ENCODE assay signal across 8 mouse cellular contexts in genomic region chr10:21158918-21159443, GRCm38 (mm10). TPM values are rescaled to one million over a fixed set of nuclear protein-coding genes. Genes with fewer than 3 reads are reported as not detected.
DNase-seq lines count a peak whose midpoint lies in the region; ATAC-seq and TF ChIP-seq lines count a peak whose summit lies in the region.

No protein-coding gene starts in this region.

- intact Hi-C loops in gastrocnemius, postnatal 14 days (cut with DNase I; ENCODE audit: low total_unique reads): no loop called here
- intact Hi-C loops in gastrocnemius, postnatal 36 days (cut with DNase I): no loop called here

- peaks cover 2% of the 10 kb centered on the region; the same call in 1 of the 2 replicates for H3K4me1 ChIP-seq in brown adipose tissue, adult 24 weeks (ENCODE audit: control insufficient read depth, insufficient read depth, insufficient read length, low read length)
- peaks cover 8% of the 10 kb centered on the region; the same call in 1 of the 2 replicates for H3K4me1 ChIP-seq in forebrain, embryonic 14.5 days (ENCODE audit: control insufficient read depth, insufficient read depth, low read length)
- H3K4me1 ChIP-seq in lung, postnatal 0 days (ENCODE audit: insufficient read depth, low read depth, low read length): peaks cover 3% of the 10 kb centered on the region; the same call in 1 of the 2 replicates

- H3K9ac ChIP-seq in forebrain, embryonic 14.5 days (ENCODE audit: low read length): peak overlapping the region; percentile 86
- no peak overlapping the region for H3K9ac ChIP-seq in lung, postnatal 0 days (replicated peaks; ENCODE audit: low read depth)

- peaks cover 25% of the 10 kb centered on the region for H3K27me3 ChIP-seq in forebrain, embryonic 14.5 days (replicated peaks; ENCODE audit: control insufficient read depth, insufficient read depth, low read length)
- H3K27me3 ChIP-seq in lung, postnatal 0 days (replicated peaks; ENCODE audit: insufficient read depth, low read length): peaks cover 12% of the 10 kb centered on the region

- DNase-seq in gastrocnemius, postnatal 14 days: peak; percentile 14
- DNase-seq in gastrocnemius, postnatal 36 days: no peak
- DNase-seq in forebrain, embryonic 14.5 days (ENCODE audit: low spot score): peak; percentile 4
- DNase-seq in kidney, adult 9 months: peak; percentile 49
- peak; percentile 85 for DNase-seq in lung, postnatal 0 days (ENCODE audit: low spot score)
- peak; percentile 38 for DNase-seq in ovary, postnatal 14 days (ENCODE audit: low spot score)
- DNase-seq in urinary bladder, postnatal 36 days (ENCODE audit: low spot score in 2 of 2): peak; percentile 39 to 43

- no peak for TF ChIP-seq CTCF in lung, postnatal 0 days (IDR thresholded peaks at IDR 0.05)

- H3K4me3 ChIP-seq in brown adipose tissue, adult 24 weeks (ENCODE audit: insufficient read depth, low read depth, low read length): peak overlapping the region; percentile 58
- H3K4me3 ChIP-seq in forebrain, embryonic 14.5 days (ENCODE audit: low read depth, low read length): peak overlapping the region; percentile 61
- H3K4me3 ChIP-seq in lung, postnatal 0 days (ENCODE audit: low read depth, low read length): peak overlapping the region; percentile 55

- H3K27ac ChIP-seq in brown adipose tissue, adult 24 weeks (replicated peaks; ENCODE audit: low read depth, low read length): no peak overlapping the region
- H3K27ac ChIP-seq in forebrain, embryonic 14.5 days (ENCODE audit: low read depth, low read length): no peak overlapping the region
- H3K27ac ChIP-seq in lung, postnatal 0 days (ENCODE audit: low read length): no peak overlapping the region

- H3K4me2 ChIP-seq in forebrain, embryonic 14.5 days (ENCODE audit: low read length): peak overlapping the region; percentile 99
- peak overlapping the region; percentile 98 for H3K4me2 ChIP-seq in lung, postnatal 0 days (replicated peaks; ENCODE audit: low read depth, low read length)

- 0 out of 2 replicates have a peak, but pooled peaks have one; percentile 11 for ATAC-seq in forebrain, embryonic 14.5 days
- ATAC-seq in lung, postnatal 0 days: peak; percentile 78

- H3K36me3 ChIP-seq in forebrain, embryonic 14.5 days (ENCODE audit: control insufficient read depth, insufficient read depth, low read length): no peaks in the 10 kb centered on the region
- no peaks in the 10 kb centered on the region for H3K36me3 ChIP-seq in lung, postnatal 0 days (ENCODE audit: insufficient read depth, low read length)

- WGBS in forebrain, embryonic 14.5 days: under 1% methylated on average over 35 of the region's 35 CpGs
- under 1% methylated on average over 35 of the region's 35 CpGs for WGBS in lung, postnatal 0 days

- TF ChIP-seq EP300 in lung, postnatal 0 days (IDR thresholded peaks at IDR 0.05): no peak

- no peaks in the 10 kb centered on the region for H3K9me3 ChIP-seq in forebrain, embryonic 14.5 days (replicated peaks; ENCODE audit: control insufficient read depth, low read length)
- no peaks in the 10 kb centered on the region for H3K9me3 ChIP-seq in lung, postnatal 0 days (ENCODE audit: low read length)

RNA-seq across cellular contexts. Expression of gene Myb, which starts 1.8 kb away (rescaled TPM):
- under 1 TPM; 0.16 to 0.33 TPM for total RNA-seq in gastrocnemius, postnatal 14 days (2021)
- 1 to 10 TPM in 1 of 2 experiments, not detected in 1; 1.9 TPM for total RNA-seq in gastrocnemius, postnatal 36 days (2021)
- 0.42 TPM in 1 of 2 replicates, not detected in the other for polyA plus RNA-seq in brown adipose tissue, adult 24 weeks (2012; ENCODE audit: insufficient read depth, insufficient read length, missing spikeins)
- polyA plus RNA-seq in forebrain, embryonic 14.5 days (2014; fragmentation: Nextera tagmentation; extraction: Ambion mirVana): 2.6 and 3.2 TPM in 2 replicates
- 5.2 and 5.5 TPM in 2 replicates for polyA plus RNA-seq in lung, postnatal 0 days (2015; fragmentation: Nextera tagmentation; extraction: Ambion mirVana)

Comparison
In these comparisons a context has a peak if more than half of its experiments do, and no peak if none do; other contexts are left out.
1. DNase-seq: peak in gastrocnemius, postnatal 14 days (single experiment), forebrain, embryonic 14.5 days (single experiment), kidney, adult 9 months (single experiment), lung, postnatal 0 days (single experiment), ovary, postnatal 14 days (single experiment) and urinary bladder, postnatal 36 days (2 of 2); none in gastrocnemius, postnatal 36 days (0 of 2).
2. Peak in every context shown above with its lines, with median percentiles within 50 percentile points of each other: H3K4me3 ChIP-seq.